Mouse (Mus musculus): ENCODE measurements at regions not wholly inside any gene's neighbourhood (a gene's known extent, or its start where the extent isn't known, plus 50 kb on each side); places are given as distances from the start of the nearest gene placed in this dataset.

- Histone ChIP-seq H3K36me3 (ENCODE audit: control insufficient read depth) (no peaks in the 10 kb centered on the region), H3K27me3 (ENCODE audit: control insufficient read depth) (no peaks in the 10 kb centered on the region), H3K4me3 (replicated peaks) (no peak overlapping the region), H3K9me3 (ENCODE audit: control insufficient read depth, low read length) (peaks cover 6% of the 10 kb centered on the region; the same call in 1 of the 2 replicates), H3K4me1 (ENCODE audit: control insufficient read depth) (no peaks in the 10 kb centered on the region)
- TF ChIP-seq TAL1 (IDR thresholded peaks at IDR 0.05; ENCODE audit: low read length) (no peak), GATA1 (IDR thresholded peaks at IDR 0.05; ENCODE audit: low read length) (no peak)
Measured at GRCm38 (mm10) chr1:190374270-190374669, 203.8 kb upstream of the Prox1 start.

- H3K4me1 ChIP-seq (ENCODE audit: control insufficient read depth): no peaks in the 10 kb centered on the region
- no peak for TF ChIP-seq TAL1 (IDR thresholded peaks at IDR 0.05; ENCODE audit: low read length)
- TF ChIP-seq GATA1 (IDR thresholded peaks at IDR 0.05; ENCODE audit: low read length): no peak
- no peaks in the 10 kb centered on the region for H3K27me3 ChIP-seq (ENCODE audit: control insufficient read depth)
- H3K9me3 ChIP-seq (ENCODE audit: control insufficient read depth, low read length): peaks cover 8% of the 10 kb centered on the region; the same call in 1 of the 2 replicates
- H3K4me3 ChIP-seq (replicated peaks): no peak overlapping the region
- H3K36me3 ChIP-seq (ENCODE audit: control insufficient read depth): no peaks in the 10 kb centered on the region
Measured at GRCm38 (mm10) chr1:190366631-190367030, 196.1 kb upstream of the Prox1 start.

GRCm38 (mm10) chr1:190365126-190365525 is 194.6 kb upstream of the Prox1 start:
- peaks cover 7% of the 10 kb centered on the region; the same call in 1 of the 2 replicates for H3K9me3 ChIP-seq (ENCODE audit: control insufficient read depth, low read length)
- TF ChIP-seq TAL1 (IDR thresholded peaks at IDR 0.05; ENCODE audit: low read length): no peak
- TF ChIP-seq GATA1 (IDR thresholded peaks at IDR 0.05; ENCODE audit: low read length): no peak

GRCm38 (mm10) chr1:190360661-190361060 is 190.1 kb upstream of the Prox1 start:
- H3K27me3 ChIP-seq (ENCODE audit: control insufficient read depth): no peaks in the 10 kb centered on the region
- no peaks in the 10 kb centered on the region for H3K4me1 ChIP-seq (ENCODE audit: control insufficient read depth)
- peaks cover 2% of the 10 kb centered on the region; the same call in 1 of the 2 replicates for H3K9me3 ChIP-seq (ENCODE audit: control insufficient read depth, low read length)
- H3K4me3 ChIP-seq (replicated peaks): no peak overlapping the region
- no peaks in the 10 kb centered on the region for H3K36me3 ChIP-seq (ENCODE audit: control insufficient read depth)
- no peak for TF ChIP-seq TAL1 (IDR thresholded peaks at IDR 0.05; ENCODE audit: low read length)
- no peak for TF ChIP-seq GATA1 (IDR thresholded peaks at IDR 0.05; ENCODE audit: low read length)

More at GRCm38 (mm10) chr1:190365126-190365525, 194.6 kb upstream of the Prox1 start:
- Histone ChIP-seq H3K4me3 (replicated peaks) (no peak overlapping the region), H3K36me3 (ENCODE audit: control insufficient read depth) (no peaks in the 10 kb centered on the region), H3K4me1 (ENCODE audit: control insufficient read depth) (no peaks in the 10 kb centered on the region), H3K27me3 (ENCODE audit: control insufficient read depth) (no peaks in the 10 kb centered on the region)

GRCm38 (mm10) chr1:190357779-190358178 is 187.3 kb upstream of the Prox1 start:
- Histone ChIP-seq H3K27me3 (ENCODE audit: control insufficient read depth) (no peaks in the 10 kb centered on the region), H3K9me3 (ENCODE audit: control insufficient read depth, low read length) (peaks cover 5% of the 10 kb centered on the region), H3K36me3 (ENCODE audit: control insufficient read depth) (no peaks in the 10 kb centered on the region), H3K4me1 (ENCODE audit: control insufficient read depth) (no peaks in the 10 kb centered on the region), H3K4me3 (replicated peaks) (no peak overlapping the region)
- no peak for TF ChIP-seq TAL1 (IDR thresholded peaks at IDR 0.05; ENCODE audit: low read length)
- no peak for TF ChIP-seq GATA1 (IDR thresholded peaks at IDR 0.05; ENCODE audit: low read length)

- TF ChIP-seq TAL1 (IDR thresholded peaks at IDR 0.05; ENCODE audit: low read length) (no peak), GATA1 (IDR thresholded peaks at IDR 0.05; ENCODE audit: low read length) (no peak)
- H3K27me3 ChIP-seq (ENCODE audit: control insufficient read depth): no peaks in the 10 kb centered on the region
- no peaks in the 10 kb centered on the region for H3K36me3 ChIP-seq (ENCODE audit: control insufficient read depth)
- H3K4me3 ChIP-seq (replicated peaks): no peak overlapping the region
- no peaks in the 10 kb centered on the region for H3K4me1 ChIP-seq (ENCODE audit: control insufficient read depth)
- peaks cover 2% of the 10 kb centered on the region; the same call in 1 of the 2 replicates for H3K9me3 ChIP-seq (ENCODE audit: control insufficient read depth, low read length)
Measured at GRCm38 (mm10) chr1:190347610-190348009, 177.1 kb upstream of the Prox1 start.

- no peaks in the 10 kb centered on the region for H3K27me3 ChIP-seq (ENCODE audit: control insufficient read depth)
- no peak for TF ChIP-seq GATA1 (IDR thresholded peaks at IDR 0.05; ENCODE audit: low read length)
- no peak for TF ChIP-seq TAL1 (IDR thresholded peaks at IDR 0.05; ENCODE audit: low read length)
- no peak overlapping the region for H3K4me3 ChIP-seq (replicated peaks)
- H3K4me1 ChIP-seq (ENCODE audit: control insufficient read depth): no peaks in the 10 kb centered on the region
- H3K9me3 ChIP-seq (ENCODE audit: control insufficient read depth, low read length): no peaks in the 10 kb centered on the region; the same call in 1 of the 2 replicates
- H3K36me3 ChIP-seq (ENCODE audit: control insufficient read depth): no peaks in the 10 kb centered on the region
Measured at GRCm38 (mm10) chr1:190340715-190341114, 170.2 kb upstream of the Prox1 start.

GRCm38 (mm10) chr1:190334471-190334870 is 164.0 kb upstream of the Prox1 start:
- H3K27me3 ChIP-seq (ENCODE audit: control insufficient read depth): no peaks in the 10 kb centered on the region
- no peak overlapping the region for H3K4me3 ChIP-seq (replicated peaks)
- TF ChIP-seq GATA1 (IDR thresholded peaks at IDR 0.05; ENCODE audit: low read length) (no peak), TAL1 (IDR thresholded peaks at IDR 0.05; ENCODE audit: low read length) (no peak)
- no peaks in the 10 kb centered on the region for H3K36me3 ChIP-seq (ENCODE audit: control insufficient read depth)
- H3K4me1 ChIP-seq (ENCODE audit: control insufficient read depth): no peaks in the 10 kb centered on the region
- no peaks in the 10 kb centered on the region for H3K9me3 ChIP-seq (ENCODE audit: control insufficient read depth, low read length)

GRCm38 (mm10) chr1:190334053-190334452 is 163.5 kb upstream of the Prox1 start:
- no peak for TF ChIP-seq TAL1 (IDR thresholded peaks at IDR 0.05; ENCODE audit: low read length)
- Histone ChIP-seq H3K9me3 (ENCODE audit: control insufficient read depth, low read length) (no peaks in the 10 kb centered on the region), H3K4me1 (ENCODE audit: control insufficient read depth) (no peaks in the 10 kb centered on the region), H3K4me3 (replicated peaks) (no peak overlapping the region), H3K27me3 (ENCODE audit: control insufficient read depth) (no peaks in the 10 kb centered on the region), H3K36me3 (ENCODE audit: control insufficient read depth) (no peaks in the 10 kb centered on the region)

- Histone ChIP-seq H3K4me1 (ENCODE audit: control insufficient read depth) (no peaks in the 10 kb centered on the region), H3K27me3 (ENCODE audit: control insufficient read depth) (no peaks in the 10 kb centered on the region), H3K4me3 (replicated peaks) (no peak overlapping the region), H3K36me3 (ENCODE audit: control insufficient read depth) (no peaks in the 10 kb centered on the region), H3K9me3 (ENCODE audit: control insufficient read depth, low read length) (no peaks in the 10 kb centered on the region)
- TF ChIP-seq TAL1 (IDR thresholded peaks at IDR 0.05; ENCODE audit: low read length) (no peak), GATA1 (IDR thresholded peaks at IDR 0.05; ENCODE audit: low read length) (no peak)
Measured at GRCm38 (mm10) chr1:190332001-190332400, 161.5 kb upstream of the Prox1 start.

Measured in erythroblast, embryonic 14.5 days (primary cell).